ENCODE assay signal across 23 mouse cellular contexts in genomic region chr2:113344536-113344935, GRCm38 (mm10). TPM values are rescaled to one million over a fixed set of nuclear protein-coding genes. Genes with fewer than 3 reads are reported as not detected.
"Had no signal": no experiment of that assay in that cellular context is flagged by ENCODE, and none has a peak within 500 bp of the region (broad histone marks: within the 10 kb centered on the region; RNA-seq: fewer than 3 reads in every experiment).

No protein-coding gene starts in this region.

- H3K4me2 ChIP-seq: limb, embryonic 13.5 days; liver, embryonic 13.5 days; lung, embryonic 14.5 days; midbrain, embryonic 12.5 days; midbrain, embryonic 15.5 days; neural tube, embryonic 12.5 days; neural tube, embryonic 15.5 days; stomach, embryonic 15.5 days had no signal

- H3K9me3 ChIP-seq: limb, embryonic 10.5 days; limb, embryonic 13.5 days; liver, embryonic 13.5 days; midbrain, embryonic 12.5 days; midbrain, embryonic 15.5 days; neural tube, embryonic 12.5 days; neural tube, embryonic 15.5 days; stomach, embryonic 15.5 days had no signal

- ATAC-seq: hindbrain, embryonic 16.5 days; intestine, embryonic 16.5 days; lung, postnatal 0 days; midbrain, embryonic 15.5 days had no signal

- H3K36me3 ChIP-seq: limb, embryonic 10.5 days; limb, embryonic 13.5 days; liver, embryonic 13.5 days; midbrain, embryonic 12.5 days; midbrain, embryonic 15.5 days; neural tube, embryonic 12.5 days; neural tube, embryonic 15.5 days; stomach, embryonic 15.5 days had no signal

- H3K27ac ChIP-seq: layer of hippocampus, adult 2 months; limb, embryonic 10.5 days; limb, embryonic 13.5 days; liver, embryonic 13.5 days; macrophage; midbrain, embryonic 12.5 days; midbrain, embryonic 15.5 days; neural tube, embryonic 12.5 days; neural tube, embryonic 15.5 days; stomach, embryonic 15.5 days had no signal

- H3K4me3 ChIP-seq: layer of hippocampus, adult 2 months; limb, embryonic 10.5 days; limb, embryonic 13.5 days; liver, embryonic 13.5 days; midbrain, embryonic 12.5 days; midbrain, embryonic 15.5 days; neural tube, embryonic 12.5 days; neural tube, embryonic 15.5 days; stomach, embryonic 15.5 days had no signal

- DNase-seq: layer of hippocampus, adult 9-11 months; liver; liver, embryonic 13.5 days; lung, embryonic 14.5 days; right cerebral cortex, adult 18-20 months; right cerebral cortex, postnatal 14 days; right cerebral cortex, postnatal 4 days; thymus, postnatal 25 days had no signal

- H3K27me3 ChIP-seq: limb, embryonic 13.5 days; liver, embryonic 13.5 days; midbrain, embryonic 12.5 days; midbrain, embryonic 15.5 days; neural tube, embryonic 12.5 days; neural tube, embryonic 15.5 days; stomach, embryonic 15.5 days had no signal

- H3K4me1 ChIP-seq: limb, embryonic 10.5 days; liver, embryonic 13.5 days; midbrain, embryonic 12.5 days; midbrain, embryonic 15.5 days; neural tube, embryonic 12.5 days; neural tube, embryonic 15.5 days; stomach, embryonic 15.5 days had no signal

- H3K9ac ChIP-seq: limb, embryonic 13.5 days; liver, embryonic 13.5 days; lung, embryonic 14.5 days; midbrain, embryonic 12.5 days; midbrain, embryonic 15.5 days; neural tube, embryonic 12.5 days; neural tube, embryonic 15.5 days; stomach, embryonic 15.5 days had no signal

RNA-seq across cellular contexts. Expression of gene Tmco5b, which starts 59.0 kb away (rescaled TPM):
- polyA plus RNA-seq: hindbrain, embryonic 16.5 days; intestine, embryonic 16.5 days; large intestine, adult 2 months; limb, embryonic 10.5 days; limb, embryonic 13.5 days; liver, embryonic 13.5 days; liver, embryonic 16.5 days; lung, embryonic 14.5 days; lung, postnatal 0 days; macrophage; midbrain, embryonic 12.5 days; midbrain, embryonic 15.5 days; neural tube, embryonic 12.5 days; neural tube, embryonic 15.5 days; stomach, embryonic 15.5 days; thymus, postnatal 0 days had no signal
